Mouse (Mus musculus): ENCODE measurements around the gene Susd1. TPM values are rescaled to one million over a fixed set of nuclear protein-coding genes. Genes with fewer than 3 reads are reported as not detected.

The Susd1 gene
- polyA plus RNA-seq, 1 experiment from 2014 or later = 8.3 TPM

DNA sequence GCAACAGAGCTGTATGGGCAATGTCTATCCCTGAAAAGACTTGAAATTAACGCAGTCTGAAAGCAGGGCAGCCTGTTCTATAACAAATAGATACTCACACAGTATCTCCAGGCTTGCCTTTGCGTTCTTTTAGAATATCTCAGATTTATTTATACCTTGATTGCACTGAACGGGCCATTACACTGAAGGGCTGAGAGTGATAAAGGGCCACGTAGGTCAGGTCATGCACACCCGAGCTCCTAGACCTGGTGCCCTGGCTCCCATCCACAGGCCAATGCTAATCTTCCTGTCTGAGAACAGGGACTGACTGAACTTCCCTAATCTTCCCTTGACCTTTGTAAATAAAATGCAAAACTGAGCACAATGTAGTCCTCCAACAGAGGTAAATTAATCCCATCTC is 106.3 kb downstream of the Susd1 start:
- no peak for DNase-seq (ENCODE audit: low spot score)
- H3K27ac ChIP-seq (ENCODE audit: low read depth) = no peak overlapping the region
- no peak overlapping the region for H3K9ac ChIP-seq (ENCODE audit: low read length)
- no peaks in the 10 kb centered on the region for H3K9me3 ChIP-seq (ENCODE audit: control insufficient read depth, low read length)
- H3K4me1 ChIP-seq (replicated peaks; ENCODE audit: control insufficient read depth, insufficient read depth, low read length) = peaks cover 5% of the 10 kb centered on the region; the same call in 1 of the 2 replicates
- no peaks in the 10 kb centered on the region for H3K27me3 ChIP-seq (replicated peaks; ENCODE audit: control insufficient read depth, insufficient read depth, low read length)
- WGBS = 61% methylated on average over 5 of the region's 5 CpGs
- no peak overlapping the region for H3K4me3 ChIP-seq (ENCODE audit: low read depth, low read length)
- no peak overlapping the region for H3K4me2 ChIP-seq (ENCODE audit: low read length)
- no peak for ATAC-seq (replicated peaks; ENCODE audit: low FRiP score, low TSS enrichment, low read depth)
- H3K36me3 ChIP-seq (ENCODE audit: control insufficient read depth, insufficient read depth, low read length) = no peaks in the 10 kb centered on the region

- no peak for ATAC-seq (replicated peaks; ENCODE audit: low FRiP score, low TSS enrichment, low read depth)
- peaks cover 5% of the 10 kb centered on the region; the same call in 1 of the 2 replicates for H3K4me1 ChIP-seq (replicated peaks; ENCODE audit: control insufficient read depth, insufficient read depth, low read length)
- no peaks in the 10 kb centered on the region for H3K27me3 ChIP-seq (replicated peaks; ENCODE audit: control insufficient read depth, insufficient read depth, low read length)
- no peak overlapping the region for H3K9ac ChIP-seq (ENCODE audit: low read length)
- no peak overlapping the region for H3K4me3 ChIP-seq (ENCODE audit: low read depth, low read length)
- 54% methylated on average over 9 of the region's 9 CpGs for WGBS
- H3K4me2 ChIP-seq (ENCODE audit: low read length) = no peak overlapping the region
- H3K9me3 ChIP-seq (ENCODE audit: control insufficient read depth, low read length) = no peaks in the 10 kb centered on the region
- no peaks in the 10 kb centered on the region for H3K36me3 ChIP-seq (ENCODE audit: control insufficient read depth, insufficient read depth, low read length)
- H3K27ac ChIP-seq (ENCODE audit: low read depth) = peak overlapping the region; percentile 20; the same call in 1 of the 2 replicates
- DNase-seq (ENCODE audit: low spot score) = no peak
These were observed 106.8 kb downstream of the Susd1 start for GRCm38 (mm10) chr4:59331633-59332032.

DNA sequence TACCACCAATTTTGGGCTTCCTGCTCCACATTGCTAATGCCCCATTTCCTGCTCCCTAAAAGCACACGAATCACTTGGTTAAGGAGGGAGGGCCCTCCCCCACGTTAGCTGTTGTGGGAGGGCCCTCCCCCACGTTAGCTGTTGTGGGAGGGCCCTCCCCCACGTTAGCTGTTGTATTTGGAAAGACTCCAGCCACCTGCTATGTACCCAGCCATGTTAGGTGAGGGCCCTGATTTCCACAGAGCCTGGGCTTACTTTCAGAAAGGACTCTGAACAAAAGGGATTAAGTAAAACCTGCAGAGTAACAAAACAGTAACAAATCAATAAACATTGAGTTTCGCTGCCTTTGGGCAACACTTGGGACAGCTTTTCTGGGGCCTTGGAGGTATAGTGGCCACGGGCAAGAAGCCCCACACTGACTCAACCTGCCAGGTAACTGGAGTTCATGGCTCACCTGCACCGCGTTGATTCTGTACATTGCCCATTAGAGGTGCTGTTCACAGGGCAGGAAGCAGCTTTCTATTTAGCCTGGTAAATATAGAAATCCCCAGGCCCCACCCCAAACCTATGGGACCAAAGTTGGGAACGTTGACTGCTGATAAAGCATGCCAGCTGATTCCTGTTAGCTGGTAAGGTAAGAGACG is 107.3 kb downstream of the Susd1 start:
- WGBS = 50% methylated on average over 10 of the region's 10 CpGs

DNA sequence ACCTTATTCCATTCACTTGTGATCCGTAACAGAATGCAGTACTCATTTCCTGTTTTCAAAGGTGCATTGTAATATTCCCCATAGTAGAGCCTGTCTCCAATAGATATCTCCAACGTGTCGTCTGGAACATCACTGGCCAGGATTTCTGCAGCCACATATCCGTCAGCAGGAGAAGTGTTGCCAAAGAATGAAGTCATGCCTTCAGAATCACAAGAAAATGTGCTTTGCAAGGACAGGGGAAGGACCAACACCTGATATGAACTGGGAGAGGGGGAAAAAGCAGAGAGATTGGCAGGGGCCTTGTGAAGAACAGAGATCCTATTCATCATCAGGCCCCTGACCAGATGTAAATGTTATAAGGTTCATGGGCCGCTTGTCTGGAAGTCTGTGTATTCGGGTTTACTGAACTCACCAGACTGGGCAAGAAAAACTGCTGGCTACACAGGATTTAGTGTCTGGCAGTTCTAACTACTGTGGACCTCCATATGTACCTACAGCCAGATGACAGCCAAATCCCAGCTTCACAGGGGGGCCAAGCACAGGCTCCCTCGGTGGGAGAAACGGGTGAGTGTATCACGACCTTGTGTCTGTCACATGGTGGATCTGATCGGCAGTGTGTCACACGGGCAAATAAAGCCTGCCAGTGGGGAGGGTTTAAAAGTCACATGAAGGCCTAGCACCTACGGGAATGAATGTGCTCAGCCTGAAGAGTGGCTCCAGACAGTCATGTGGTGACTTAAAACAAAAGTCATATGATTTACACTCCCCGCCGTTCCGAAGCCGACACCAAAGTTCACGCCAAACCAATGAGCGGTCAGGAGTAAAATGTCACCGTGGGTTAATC is 108.8 kb downstream of the Susd1 start:
- H3K36me3 ChIP-seq (ENCODE audit: control insufficient read depth, insufficient read depth, low read length) = no peaks in the 10 kb centered on the region
- no peaks in the 10 kb centered on the region for H3K27me3 ChIP-seq (replicated peaks; ENCODE audit: control insufficient read depth, insufficient read depth, low read length)
- H3K4me3 ChIP-seq (ENCODE audit: low read depth, low read length) = no peak overlapping the region
- ATAC-seq (replicated peaks; ENCODE audit: low FRiP score, low TSS enrichment, low read depth) = no peak
- H3K4me2 ChIP-seq (ENCODE audit: low read length) = no peak overlapping the region
- no peaks in the 10 kb centered on the region for H3K4me1 ChIP-seq (replicated peaks; ENCODE audit: control insufficient read depth, insufficient read depth, low read length)
- H3K27ac ChIP-seq (ENCODE audit: low read depth) = no peak overlapping the region
- 82% methylated on average over 19 of the region's 19 CpGs for WGBS
- H3K9ac ChIP-seq (ENCODE audit: low read length) = no peak overlapping the region
- no peak for DNase-seq (ENCODE audit: low spot score)
- no peaks in the 10 kb centered on the region for H3K9me3 ChIP-seq (ENCODE audit: control insufficient read depth, low read length)

More for the DNA sequence above, 107.3 kb downstream of the Susd1 start:
- Histone ChIP-seq H3K4me3 (ENCODE audit: low read depth, low read length) (no peak overlapping the region), H3K9ac (ENCODE audit: low read length) (no peak overlapping the region), H3K4me2 (ENCODE audit: low read length) (no peak overlapping the region), H3K27ac (ENCODE audit: low read depth) (peak overlapping the region; percentile 20; the same call in 1 of the 2 replicates), H3K4me1 (replicated peaks; ENCODE audit: control insufficient read depth, insufficient read depth, low read length) (peaks cover 3% of the 10 kb centered on the region; the same call in 1 of the 2 replicates), H3K36me3 (ENCODE audit: control insufficient read depth, insufficient read depth, low read length) (no peaks in the 10 kb centered on the region), H3K27me3 (replicated peaks; ENCODE audit: control insufficient read depth, insufficient read depth, low read length) (no peaks in the 10 kb centered on the region), H3K9me3 (ENCODE audit: control insufficient read depth, low read length) (no peaks in the 10 kb centered on the region)
- ATAC-seq (replicated peaks; ENCODE audit: low FRiP score, low TSS enrichment, low read depth) = no peak
- DNase-seq (ENCODE audit: low spot score) = no peak

DNA sequence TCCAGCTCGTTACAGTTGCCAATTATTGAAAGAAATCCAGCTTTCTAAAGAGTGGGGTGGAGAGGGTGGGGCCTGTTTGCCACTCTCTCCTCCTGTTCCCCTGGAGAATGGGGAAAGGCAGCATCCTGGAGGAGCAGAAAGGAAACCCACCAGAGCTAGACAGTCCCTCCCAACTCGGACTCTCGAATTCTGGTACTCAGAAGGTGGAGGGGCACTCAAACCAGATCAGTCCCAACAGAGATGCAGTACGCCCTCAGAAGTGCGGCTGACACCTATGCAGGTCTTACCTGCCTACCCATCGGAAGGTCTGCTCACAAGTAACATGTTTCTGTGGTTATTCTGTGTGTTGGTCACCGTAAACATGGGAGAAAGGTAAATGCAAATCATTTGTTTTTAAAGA is 109.6 kb downstream of the Susd1 start:
- no peaks in the 10 kb centered on the region for H3K27me3 ChIP-seq (replicated peaks; ENCODE audit: control insufficient read depth, insufficient read depth, low read length)
- DNase-seq (ENCODE audit: low spot score) (no peak), ATAC-seq (replicated peaks; ENCODE audit: low FRiP score, low TSS enrichment, low read depth) (no peak)
- no peaks in the 10 kb centered on the region for H3K4me1 ChIP-seq (replicated peaks; ENCODE audit: control insufficient read depth, insufficient read depth, low read length)
- H3K4me2 ChIP-seq (ENCODE audit: low read length) = no peak overlapping the region
- H3K4me3 ChIP-seq (ENCODE audit: low read depth, low read length) = no peak overlapping the region
- no peaks in the 10 kb centered on the region for H3K9me3 ChIP-seq (ENCODE audit: control insufficient read depth, low read length)
- H3K36me3 ChIP-seq (ENCODE audit: control insufficient read depth, insufficient read depth, low read length) = no peaks in the 10 kb centered on the region
- no peak overlapping the region for H3K9ac ChIP-seq (ENCODE audit: low read length)
- WGBS = 92% methylated on average over 7 of the region's 7 CpGs
- no peak overlapping the region for H3K27ac ChIP-seq (ENCODE audit: low read depth)

GRCm38 (mm10) chr4:59327986-59328385 is 110.4 kb downstream of the Susd1 start:
- Histone ChIP-seq H3K9me3 (ENCODE audit: control insufficient read depth, low read length) (no peaks in the 10 kb centered on the region), H3K27ac (ENCODE audit: low read depth) (no peak overlapping the region), H3K36me3 (ENCODE audit: control insufficient read depth, insufficient read depth, low read length) (no peaks in the 10 kb centered on the region), H3K4me1 (replicated peaks; ENCODE audit: control insufficient read depth, insufficient read depth, low read length) (0 out of 2 replicates have a peak, but pooled peaks cover 5% of the 10 kb centered on the region), H3K9ac (ENCODE audit: low read length) (no peak overlapping the region), H3K4me3 (ENCODE audit: low read depth, low read length) (no peak overlapping the region), H3K4me2 (ENCODE audit: low read length) (no peak overlapping the region), H3K27me3 (replicated peaks; ENCODE audit: control insufficient read depth, insufficient read depth, low read length) (no peaks in the 10 kb centered on the region)
- DNase-seq (ENCODE audit: low spot score) (no peak), ATAC-seq (replicated peaks; ENCODE audit: low FRiP score, low TSS enrichment, low read depth) (no peak)
- 93% methylated on average over 5 of the region's 5 CpGs for WGBS

- Histone ChIP-seq H3K27me3 (replicated peaks; ENCODE audit: control insufficient read depth, insufficient read depth, low read length) (no peaks in the 10 kb centered on the region), H3K4me1 (replicated peaks; ENCODE audit: control insufficient read depth, insufficient read depth, low read length) (0 out of 2 replicates have a peak, but pooled peaks cover 7% of the 10 kb centered on the region), H3K9me3 (ENCODE audit: control insufficient read depth, low read length) (no peaks in the 10 kb centered on the region), H3K4me2 (ENCODE audit: low read length) (no peak overlapping the region), H3K36me3 (ENCODE audit: control insufficient read depth, insufficient read depth, low read length) (no peaks in the 10 kb centered on the region), H3K27ac (ENCODE audit: low read depth) (no peak overlapping the region), H3K4me3 (ENCODE audit: low read depth, low read length) (no peak overlapping the region), H3K9ac (ENCODE audit: low read length) (no peak overlapping the region)
- 85% methylated on average over 6 of the region's 6 CpGs for WGBS
- ATAC-seq (replicated peaks; ENCODE audit: low FRiP score, low TSS enrichment, low read depth) = no peak
- no peak for DNase-seq (ENCODE audit: low spot score)
These were observed 112.2 kb downstream of the Susd1 start for GRCm38 (mm10) chr4:59326031-59326760.

GRCm38 (mm10) chr4:59324317-59324716 is 114.1 kb downstream of the Susd1 start:
- no peak overlapping the region for H3K27ac ChIP-seq (ENCODE audit: low read depth)
- no peaks in the 10 kb centered on the region for H3K36me3 ChIP-seq (ENCODE audit: control insufficient read depth, insufficient read depth, low read length)
- peaks cover 7% of the 10 kb centered on the region; the same call in 1 of the 2 replicates for H3K4me1 ChIP-seq (replicated peaks; ENCODE audit: control insufficient read depth, insufficient read depth, low read length)
- H3K27me3 ChIP-seq (replicated peaks; ENCODE audit: control insufficient read depth, insufficient read depth, low read length) = no peaks in the 10 kb centered on the region
- no peak overlapping the region for H3K4me2 ChIP-seq (ENCODE audit: low read length)
- WGBS = 85% methylated on average over 5 of the region's 5 CpGs
- ATAC-seq (replicated peaks; ENCODE audit: low FRiP score, low TSS enrichment, low read depth) (no peak), DNase-seq (ENCODE audit: low spot score) (no peak)
- H3K9me3 ChIP-seq (ENCODE audit: control insufficient read depth, low read length) = no peaks in the 10 kb centered on the region
- no peak overlapping the region for H3K9ac ChIP-seq (ENCODE audit: low read length)
- no peak overlapping the region for H3K4me3 ChIP-seq (ENCODE audit: low read depth, low read length)
